Mouse (Mus musculus): Measurements from ENCODE around the gene Slc6a11.
A peak's percentile ranks its signal among the peaks of the same experiment; 100 is the strongest.

Gene Slc6a11

DNA sequence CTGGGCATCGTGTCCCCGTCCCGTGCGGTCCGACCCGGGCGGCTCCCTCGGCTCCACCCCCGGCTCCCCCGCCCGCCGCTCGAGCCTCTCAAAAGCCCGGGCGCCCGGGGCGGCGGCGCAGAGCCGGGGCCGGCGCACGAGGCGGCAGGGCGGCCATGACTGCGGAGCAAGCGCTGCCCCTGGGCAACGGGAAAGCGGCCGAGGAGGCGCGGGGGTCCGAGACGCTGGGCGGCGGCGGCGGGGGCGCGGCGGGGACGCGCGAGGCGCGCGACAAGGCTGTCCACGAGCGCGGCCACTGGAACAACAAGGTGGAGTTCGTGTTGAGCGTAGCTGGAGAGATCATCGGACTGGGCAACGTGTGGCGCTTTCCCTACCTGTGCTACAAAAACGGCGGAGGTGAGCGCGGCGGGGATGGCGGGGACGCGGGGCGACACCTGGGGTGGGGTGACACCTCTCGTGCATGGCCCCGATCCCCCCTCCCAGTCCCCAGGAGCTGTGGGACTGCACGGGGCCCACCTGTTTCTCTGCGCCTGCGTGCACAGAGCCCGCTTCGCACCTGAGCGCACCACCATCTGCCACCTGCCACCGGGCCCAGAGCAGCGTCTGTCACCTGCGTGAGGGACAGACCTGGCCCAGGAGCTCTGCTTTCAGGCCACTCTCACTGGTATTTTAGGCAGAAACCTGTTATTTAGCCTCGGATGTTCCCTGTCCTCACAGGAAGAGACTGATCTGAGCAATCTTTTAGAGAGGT, at the start of gene Slc6a11:
Slc6a11 (plus strand) TSS at position 120 of the 751 bp plus-strand sequence.
- peak within 1 kb of the TSS; percentile 66 for H3K4me3 ChIP-seq (replicated peaks; ENCODE audit: low read length)
- H3K36me3 ChIP-seq (ENCODE audit: insufficient read depth, low read length): no peaks in the 10 kb centered on the region
- no peak for TF ChIP-seq CTCF (conservative IDR thresholded peaks at IDR 0.05; ENCODE audit: low read length)
- no peak for TF ChIP-seq NANOG (IDR thresholded peaks at IDR 0.05; ENCODE audit: borderline replicate concordance, low read length)
- no peak for TF ChIP-seq POU5F1 (IDR thresholded peaks at IDR 0.05; ENCODE audit: borderline replicate concordance, low read length)
- peaks cover 7% of the 10 kb centered on the region; the same call in 1 of the 2 replicates for H3K4me1 ChIP-seq (replicated peaks; ENCODE audit: low read depth, low read length)
- H3K27me3 ChIP-seq (ENCODE audit: insufficient read depth, low read length): peaks cover 82% of the 10 kb centered on the region
- peaks cover 3% of the 10 kb centered on the region; the same call in 1 of the 2 replicates for H3K9me3 ChIP-seq (ENCODE audit: low read length)

DNA sequence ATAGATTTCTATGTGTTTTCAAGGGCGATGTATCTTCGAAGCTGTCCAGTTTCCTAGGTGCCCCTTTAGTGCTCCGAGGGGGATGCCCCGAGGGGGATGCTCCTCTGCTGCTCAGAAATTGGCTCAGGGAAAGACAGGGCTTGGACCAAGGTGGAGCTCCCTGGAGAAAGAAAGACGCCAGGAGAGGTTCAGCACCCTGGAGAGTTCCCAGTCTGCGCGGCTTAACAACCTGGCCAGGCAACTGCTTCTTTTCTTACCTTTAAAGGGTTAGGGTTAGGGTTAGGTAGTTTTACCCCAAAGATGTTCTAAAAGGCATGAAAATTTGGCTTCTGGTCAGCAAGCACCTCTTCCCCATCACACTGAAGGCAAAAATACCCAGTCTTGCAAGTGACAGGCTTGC, 43.9 kb upstream of the Slc6a11 start:
- Histone ChIP-seq H3K4me3 (replicated peaks; ENCODE audit: low read length) (no peak overlapping the region), H3K9me3 (ENCODE audit: low read length) (no peaks in the 10 kb centered on the region), H3K4me1 (replicated peaks; ENCODE audit: low read depth, low read length) (no peaks in the 10 kb centered on the region), H3K27me3 (ENCODE audit: insufficient read depth, low read length) (peaks cover 25% of the 10 kb centered on the region), H3K36me3 (ENCODE audit: insufficient read depth, low read length) (no peaks in the 10 kb centered on the region)
- no peak for TF ChIP-seq POU5F1 (IDR thresholded peaks at IDR 0.05; ENCODE audit: borderline replicate concordance, low read length)
- no peak for TF ChIP-seq NANOG (IDR thresholded peaks at IDR 0.05; ENCODE audit: borderline replicate concordance, low read length)
- no peak for TF ChIP-seq CTCF (conservative IDR thresholded peaks at IDR 0.05; ENCODE audit: low read length)

DNA sequence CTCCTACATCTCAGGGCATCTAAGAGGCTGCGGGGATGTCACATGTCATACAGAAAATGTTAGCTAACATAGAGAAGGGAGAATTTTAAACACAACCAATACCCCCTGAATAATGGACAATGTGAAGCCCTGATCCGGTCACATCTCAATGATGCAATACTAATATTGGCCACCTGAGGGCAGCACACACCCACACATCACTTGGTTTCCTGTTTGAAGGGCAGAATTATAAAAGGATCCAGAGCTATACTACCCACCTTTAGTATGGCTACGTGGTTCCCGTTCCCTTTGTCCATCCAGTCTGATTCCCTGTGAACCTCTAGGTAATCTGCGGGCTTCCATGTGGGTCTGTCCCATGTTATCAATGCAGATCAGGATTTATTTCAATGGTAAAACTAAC, 41.4 kb upstream of the Slc6a11 start:
- Histone ChIP-seq H3K36me3 (ENCODE audit: insufficient read depth, low read length) (no peaks in the 10 kb centered on the region), H3K4me3 (replicated peaks; ENCODE audit: low read length) (no peak overlapping the region), H3K4me1 (replicated peaks; ENCODE audit: low read depth, low read length) (peaks cover 9% of the 10 kb centered on the region; the same call in 1 of the 2 replicates), H3K27me3 (ENCODE audit: insufficient read depth, low read length) (peaks cover 27% of the 10 kb centered on the region), H3K9me3 (ENCODE audit: low read length) (no peaks in the 10 kb centered on the region)
- TF ChIP-seq CTCF (conservative IDR thresholded peaks at IDR 0.05; ENCODE audit: low read length): peak; percentile 69
- no peak for TF ChIP-seq NANOG (IDR thresholded peaks at IDR 0.05; ENCODE audit: borderline replicate concordance, low read length)

DNA sequence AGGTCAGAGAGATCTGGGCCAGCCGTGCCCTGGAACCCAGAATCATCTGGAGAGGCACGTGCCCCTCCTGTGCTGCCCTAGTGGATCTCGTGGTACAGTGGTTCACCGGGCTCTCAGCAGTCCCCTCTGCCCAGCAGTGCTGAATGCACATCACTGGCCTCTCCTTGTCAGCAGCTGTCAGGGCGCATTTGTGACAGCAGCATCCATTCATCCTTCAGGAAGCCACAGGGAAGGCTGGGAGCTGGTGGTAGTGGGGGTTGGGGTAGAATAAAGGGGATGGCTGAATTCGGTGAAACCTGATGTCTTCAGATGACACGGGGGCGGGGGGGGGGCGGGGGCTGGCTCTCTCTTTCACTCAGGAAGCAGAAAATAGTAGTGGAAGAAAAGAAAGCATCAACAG, 38.8 kb upstream of the Slc6a11 start:
- H3K9me3 ChIP-seq (ENCODE audit: low read length): no peaks in the 10 kb centered on the region
- peaks cover 27% of the 10 kb centered on the region for H3K27me3 ChIP-seq (ENCODE audit: insufficient read depth, low read length)
- no peaks in the 10 kb centered on the region for H3K36me3 ChIP-seq (ENCODE audit: insufficient read depth, low read length)
- H3K4me3 ChIP-seq (replicated peaks; ENCODE audit: low read length): no peak overlapping the region
- no peak for TF ChIP-seq NANOG (IDR thresholded peaks at IDR 0.05; ENCODE audit: borderline replicate concordance, low read length)
- TF ChIP-seq CTCF (conservative IDR thresholded peaks at IDR 0.05; ENCODE audit: low read length): no peak
- TF ChIP-seq POU5F1 (IDR thresholded peaks at IDR 0.05; ENCODE audit: borderline replicate concordance, low read length): no peak
- peaks cover 12% of the 10 kb centered on the region; the same call in 1 of the 2 replicates for H3K4me1 ChIP-seq (replicated peaks; ENCODE audit: low read depth, low read length)

DNA sequence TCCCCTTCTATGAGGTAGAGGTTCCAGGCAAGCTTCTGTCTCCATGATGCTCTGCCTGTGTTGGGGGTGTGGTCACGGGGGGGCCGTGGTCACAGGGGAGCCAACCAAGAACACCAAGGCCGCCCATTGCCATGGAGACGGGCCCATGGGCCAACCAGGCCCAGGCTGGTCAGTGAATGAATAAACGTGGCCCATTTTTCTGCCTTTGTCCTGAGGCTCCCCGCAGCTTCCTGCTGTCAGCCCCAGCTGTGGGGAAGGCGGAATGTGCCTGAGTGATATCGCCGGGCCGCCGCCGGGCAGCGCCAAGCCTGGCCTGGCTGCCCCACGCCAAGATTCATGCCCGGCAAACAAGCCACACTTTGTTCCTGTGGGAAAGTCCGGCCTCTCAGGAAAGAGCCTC, 36.8 kb upstream of the Slc6a11 start:
- H3K9me3 ChIP-seq (ENCODE audit: low read length): peaks cover 4% of the 10 kb centered on the region
- H3K4me3 ChIP-seq (replicated peaks; ENCODE audit: low read length): peak overlapping the region; percentile 62
- peaks cover 12% of the 10 kb centered on the region; the same call in 1 of the 2 replicates for H3K4me1 ChIP-seq (replicated peaks; ENCODE audit: low read depth, low read length)
- H3K27me3 ChIP-seq (ENCODE audit: insufficient read depth, low read length): peaks cover 7% of the 10 kb centered on the region; the same call in 1 of the 2 replicates
- TF ChIP-seq NANOG (IDR thresholded peaks at IDR 0.05; ENCODE audit: borderline replicate concordance, low read length) (no peak), CTCF (conservative IDR thresholded peaks at IDR 0.05; ENCODE audit: low read length) (no peak), POU5F1 (IDR thresholded peaks at IDR 0.05; ENCODE audit: borderline replicate concordance, low read length) (no peak)
- no peaks in the 10 kb centered on the region for H3K36me3 ChIP-seq (ENCODE audit: insufficient read depth, low read length)

DNA sequence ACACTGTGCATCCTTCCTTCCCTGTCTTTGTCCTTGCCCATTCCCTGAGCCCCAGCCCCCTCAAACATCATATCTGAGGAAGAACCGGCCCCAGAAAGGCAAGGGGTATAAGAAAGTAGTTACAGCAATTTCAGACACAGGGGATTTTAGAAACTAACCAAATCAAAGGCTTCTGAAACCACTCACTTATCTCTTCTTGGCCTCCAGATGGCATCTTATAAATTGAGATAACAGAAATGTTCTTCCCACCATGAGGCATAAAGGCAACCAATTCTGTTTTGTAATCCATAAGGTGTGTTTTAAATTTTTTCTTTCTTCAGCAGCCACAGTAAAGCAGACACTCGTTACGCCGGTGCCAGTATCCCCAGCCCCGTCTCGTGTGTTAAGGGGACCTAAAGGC, 34.5 kb upstream of the Slc6a11 start:
- peaks cover 11% of the 10 kb centered on the region for H3K9me3 ChIP-seq (ENCODE audit: low read length)
- H3K27me3 ChIP-seq (ENCODE audit: insufficient read depth, low read length): peaks cover 5% of the 10 kb centered on the region; the same call in 1 of the 2 replicates
- H3K4me3 ChIP-seq (replicated peaks; ENCODE audit: low read length): no peak overlapping the region
- peaks cover 12% of the 10 kb centered on the region; the same call in 1 of the 2 replicates for H3K4me1 ChIP-seq (replicated peaks; ENCODE audit: low read depth, low read length)
- TF ChIP-seq CTCF (conservative IDR thresholded peaks at IDR 0.05; ENCODE audit: low read length) (no peak), NANOG (IDR thresholded peaks at IDR 0.05; ENCODE audit: borderline replicate concordance, low read length) (no peak), POU5F1 (IDR thresholded peaks at IDR 0.05; ENCODE audit: borderline replicate concordance, low read length) (no peak)
- no peaks in the 10 kb centered on the region for H3K36me3 ChIP-seq (ENCODE audit: insufficient read depth, low read length)

DNA sequence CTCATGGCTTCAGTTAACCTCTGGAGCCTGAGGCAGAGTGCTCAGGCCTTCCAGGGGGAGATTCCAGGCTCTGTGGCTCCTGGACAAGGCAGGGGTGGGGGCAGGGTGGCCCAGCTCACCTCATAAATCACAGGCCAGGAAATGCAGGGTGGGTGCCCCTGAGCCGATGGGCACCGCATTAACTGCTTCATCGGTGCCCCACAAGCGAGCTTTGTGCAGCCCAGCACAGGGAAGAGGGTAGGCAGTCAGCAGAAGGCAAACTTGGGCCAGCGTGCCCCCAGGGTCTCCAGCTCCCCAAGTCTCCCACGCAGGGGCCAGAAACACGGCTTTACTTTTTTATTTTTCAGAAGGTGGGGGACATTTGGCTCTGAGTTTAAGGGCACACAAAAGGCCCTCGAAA, 29.1 kb upstream of the Slc6a11 start:
- no peaks in the 10 kb centered on the region for H3K4me1 ChIP-seq (replicated peaks; ENCODE audit: low read depth, low read length)
- H3K36me3 ChIP-seq (ENCODE audit: insufficient read depth, low read length): no peaks in the 10 kb centered on the region
- 0 out of 2 replicates have a peak, but pooled peaks cover 11% of the 10 kb centered on the region for H3K27me3 ChIP-seq (ENCODE audit: insufficient read depth, low read length)
- peaks cover 11% of the 10 kb centered on the region for H3K9me3 ChIP-seq (ENCODE audit: low read length)
- TF ChIP-seq NANOG (IDR thresholded peaks at IDR 0.05; ENCODE audit: borderline replicate concordance, low read length): no peak
- no peak for TF ChIP-seq CTCF (conservative IDR thresholded peaks at IDR 0.05; ENCODE audit: low read length)
- no peak for TF ChIP-seq POU5F1 (IDR thresholded peaks at IDR 0.05; ENCODE audit: borderline replicate concordance, low read length)
- H3K4me3 ChIP-seq (replicated peaks; ENCODE audit: low read length): no peak overlapping the region

- TF ChIP-seq CTCF (conservative IDR thresholded peaks at IDR 0.05; ENCODE audit: low read length) (no peak), NANOG (IDR thresholded peaks at IDR 0.05; ENCODE audit: borderline replicate concordance, low read length) (no peak), POU5F1 (IDR thresholded peaks at IDR 0.05; ENCODE audit: borderline replicate concordance, low read length) (no peak)
- H3K4me1 ChIP-seq (replicated peaks; ENCODE audit: low read depth, low read length): no peaks in the 10 kb centered on the region
- H3K27me3 ChIP-seq (ENCODE audit: insufficient read depth, low read length): 0 out of 2 replicates have a peak, but pooled peaks cover under 1% of the 10 kb centered on the region
- no peak overlapping the region for H3K4me3 ChIP-seq (replicated peaks; ENCODE audit: low read length)
- no peaks in the 10 kb centered on the region for H3K9me3 ChIP-seq (ENCODE audit: low read length)
- no peaks in the 10 kb centered on the region for H3K36me3 ChIP-seq (ENCODE audit: insufficient read depth, low read length)
Measured at GRCm38 (mm10) chr6:114119507-114119906, 11.5 kb upstream of the Slc6a11 start.
